Mouse (Mus musculus) ES-Bruce4 (cell line): ENCODE data around the gene Syt16. TPM values are rescaled to one million over a fixed set of nuclear protein-coding genes. Genes with fewer than 3 reads are reported as not detected.
A peak's percentile ranks its signal among the peaks of the same experiment; 100 is the strongest.

Experiments
- H3K27ac ChIP-seq: 2 replicates; pipeline ENCODE4 v1.5.1; 2012; ENCODE audit warnings: low read length, inconsistent platforms; ENCODE audit not compliant: insufficient read depth
- H3K27me3 ChIP-seq: 2 replicates; pipeline ENCODE4 v1.6.1; 2012; ENCODE audit warnings: mild to moderate bottlenecking, low read length, inconsistent platforms; ENCODE audit not compliant: control insufficient read depth, poor library complexity, insufficient read depth, severe bottlenecking
- H3K36me3 ChIP-seq: 2 replicates; pipeline ENCODE4 v1.6.1; 2012; ENCODE audit warnings: inconsistent platforms, mild to moderate bottlenecking, low read length, moderate library complexity; ENCODE audit not compliant: control insufficient read depth, poor library complexity, insufficient read depth, severe bottlenecking
- H3K4me1 ChIP-seq: one replicate; pipeline ENCODE4 v1.8.1; 2011; ENCODE audit warnings: low read length; ENCODE audit not compliant: control insufficient read depth, insufficient read depth
- H3K4me3 ChIP-seq: 2 replicates; pipeline ENCODE4 v1.5.1; 2011; ENCODE audit warnings: low read depth, mild to moderate bottlenecking, low read length
- H3K9ac ChIP-seq: 2 replicates; pipeline ENCODE4 v1.6.1; 2012; ENCODE audit warnings: low read depth, mild to moderate bottlenecking, inconsistent platforms; ENCODE audit not compliant: poor library complexity, severe bottlenecking
- H3K9me3 ChIP-seq: replicated peaks from 2 replicates; pipeline ENCODE4 v1.6.1; 2012; ENCODE audit warnings: mild to moderate bottlenecking, low read length, inconsistent platforms; ENCODE audit not compliant: control insufficient read depth, poor library complexity, insufficient read depth, severe bottlenecking
- CTCF ChIP-seq: IDR thresholded peaks from one replicate; pipeline ENCODE4 v1.8.1; 2011; ENCODE audit warnings: low read depth, low read length
- EP300 ChIP-seq: IDR thresholded peaks from 2 replicates; pipeline ENCODE4 v1.6.1; 2011; ENCODE audit warnings: low read depth, low read length; ENCODE audit not compliant: insufficient read depth
- POLR2A ChIP-seq: IDR thresholded peaks from one replicate; pipeline ENCODE4 v1.8.1; 2011; ENCODE audit warnings: low read length; ENCODE audit not compliant: insufficient read depth
- polyA plus RNA-seq: library from polyadenylated mRNA; stranded (reverse); fragments of >200 nt; gene quantifications from 2 replicates; pipeline ENCODE4 v1.2.4, GENCODE M21; 2011; ENCODE audit warnings: low read depth; ENCODE audit not compliant: missing spikeins, insufficient read depth, insufficient read length

The Syt16 gene
- polyA plus RNA-seq, 1 experiment, result not detected

DNA sequence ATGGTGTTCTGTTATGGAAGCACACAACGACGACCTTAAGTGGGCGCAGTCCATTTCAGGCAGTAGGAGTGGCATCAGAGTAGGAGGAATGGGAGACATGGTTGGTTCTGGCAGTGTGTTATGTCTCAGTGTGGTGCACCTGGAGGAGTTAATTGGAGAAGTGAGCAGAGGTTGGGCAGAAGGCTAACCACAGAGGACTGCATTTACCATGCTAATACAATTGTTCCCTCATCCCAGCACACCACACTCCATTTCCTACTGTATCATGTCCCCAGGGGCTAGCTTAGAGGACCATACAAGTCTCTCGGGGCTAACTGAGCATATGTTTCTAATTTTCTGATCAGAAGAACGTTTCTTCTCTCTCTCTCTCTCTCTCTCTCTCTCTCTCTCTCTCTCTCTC, 18.0 kb downstream of the Syt16 start:
- Histone ChIP-seq H3K4me3 (no peak overlapping the region), H3K9ac (no peak overlapping the region), H3K4me1 (no peaks in the 10 kb centered on the region), H3K27me3 (no peaks in the 10 kb centered on the region), H3K27ac (no peak overlapping the region), H3K36me3 (no peaks in the 10 kb centered on the region), H3K9me3 (no peaks in the 10 kb centered on the region)
- TF ChIP-seq CTCF (no peak), EP300 (no peak), POLR2A (no peak)

DNA sequence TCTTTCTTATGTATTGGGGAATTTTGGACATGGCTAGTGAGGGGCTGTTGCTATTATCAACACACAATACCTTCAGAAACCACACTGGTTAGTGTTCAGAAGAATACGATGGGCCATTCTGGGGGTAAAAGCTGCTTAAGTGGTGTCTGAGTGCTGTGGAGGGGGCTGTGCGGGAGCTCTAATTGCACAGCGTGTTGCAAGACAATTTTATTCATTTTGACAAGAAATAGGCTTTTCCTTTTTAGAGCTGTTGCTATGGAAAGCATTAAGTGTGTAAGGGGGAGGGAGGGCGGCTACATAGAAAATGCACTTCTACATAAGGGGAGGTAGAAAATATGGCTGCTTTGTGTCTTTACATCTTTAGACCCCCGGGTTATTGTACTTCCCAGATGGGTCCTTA, 25.8 kb downstream of the Syt16 start:
- TF ChIP-seq EP300 (no peak), POLR2A (no peak), CTCF (no peak)
- Histone ChIP-seq H3K9ac (no peak overlapping the region), H3K4me3 (no peak overlapping the region), H3K27ac (no peak overlapping the region), H3K27me3 (no peaks in the 10 kb centered on the region), H3K4me1 (no peaks in the 10 kb centered on the region), H3K36me3 (no peaks in the 10 kb centered on the region), H3K9me3 (no peaks in the 10 kb centered on the region)

DNA sequence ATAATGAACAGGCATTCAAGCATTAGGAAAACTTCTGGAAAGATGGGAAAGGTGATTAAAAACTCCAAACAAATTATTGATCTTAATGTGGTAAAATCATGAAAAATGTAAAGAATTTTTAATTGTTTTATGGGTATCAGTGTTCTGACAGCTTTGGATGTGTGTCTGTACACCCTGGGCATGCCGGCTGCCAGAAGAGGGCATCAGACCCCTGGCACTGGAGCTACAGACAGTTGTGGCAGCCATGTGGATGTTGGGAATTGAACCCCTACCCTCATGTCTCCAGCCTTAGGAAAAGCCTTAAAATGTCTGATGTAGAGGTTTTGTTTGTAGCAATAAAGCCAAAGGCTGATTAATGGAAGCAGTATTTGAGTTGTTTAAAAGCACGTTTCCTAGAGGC, 27.5 kb downstream of the Syt16 start:
- TF ChIP-seq CTCF (peak; percentile 10), EP300 (no peak), POLR2A (no peak)
- Histone ChIP-seq H3K4me1 (no peaks in the 10 kb centered on the region), H3K27ac (no peak overlapping the region), H3K9ac (no peak overlapping the region), H3K9me3 (no peaks in the 10 kb centered on the region), H3K4me3 (no peak overlapping the region), H3K27me3 (no peaks in the 10 kb centered on the region), H3K36me3 (no peaks in the 10 kb centered on the region)

DNA sequence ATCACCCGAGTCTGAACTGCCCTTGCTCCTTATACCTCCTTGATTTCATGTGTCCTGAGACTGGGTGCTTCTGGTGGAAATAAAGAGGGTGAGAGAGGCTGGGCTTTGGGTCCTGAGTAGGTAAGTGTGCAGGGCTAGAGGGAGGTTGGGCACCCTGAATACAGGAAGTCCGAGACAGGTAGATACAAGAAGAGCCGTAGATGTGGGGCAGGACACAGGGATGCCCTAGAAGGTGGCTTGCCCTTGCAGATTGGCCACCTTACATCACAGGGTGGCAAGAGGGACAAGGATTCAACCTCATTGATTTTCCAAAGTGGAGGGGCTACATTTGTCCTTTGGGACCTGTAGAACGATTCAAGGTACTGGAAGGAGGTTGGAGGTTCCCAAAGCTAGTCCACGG, 45.8 kb downstream of the Syt16 start:
- no peaks in the 10 kb centered on the region for H3K9me3 ChIP-seq
- TF ChIP-seq EP300 (no peak), POLR2A (no peak), CTCF (no peak)
- no peak overlapping the region for H3K27ac ChIP-seq
- no peaks in the 10 kb centered on the region for H3K36me3 ChIP-seq
- no peaks in the 10 kb centered on the region for H3K4me1 ChIP-seq
- no peak overlapping the region for H3K9ac ChIP-seq
- no peaks in the 10 kb centered on the region; the same call in 1 of the 2 replicates for H3K27me3 ChIP-seq
- H3K4me3 ChIP-seq, result no peak overlapping the region

DNA sequence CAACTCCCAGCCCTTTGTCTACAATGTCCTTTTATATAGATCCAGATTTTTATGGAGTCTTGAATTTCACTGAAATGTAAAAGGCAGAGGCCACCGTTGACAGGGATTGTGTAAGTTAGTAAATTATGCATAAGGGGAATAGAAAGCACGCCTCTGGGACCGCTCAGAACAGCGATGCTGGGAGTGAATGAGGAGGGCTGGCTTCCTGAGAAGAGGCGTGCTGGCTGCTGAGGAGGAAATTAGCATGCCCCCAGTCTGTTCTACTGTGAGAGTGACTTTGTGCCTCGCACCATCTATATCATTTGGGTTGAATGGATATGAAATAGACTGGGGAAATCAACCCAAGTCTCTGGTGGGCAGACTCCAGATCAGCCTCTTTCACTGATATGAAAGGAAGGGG, 46.3 kb downstream of the Syt16 start:
- no peaks in the 10 kb centered on the region for H3K9me3 ChIP-seq
- H3K36me3 ChIP-seq, result no peaks in the 10 kb centered on the region
- no peaks in the 10 kb centered on the region for H3K4me1 ChIP-seq
- no peak for TF ChIP-seq CTCF
- TF ChIP-seq EP300, result no peak
- no peak for TF ChIP-seq POLR2A
- H3K9ac ChIP-seq, result no peak overlapping the region
- H3K27ac ChIP-seq, result no peak overlapping the region
- no peak overlapping the region for H3K4me3 ChIP-seq
- no peaks in the 10 kb centered on the region; the same call in 1 of the 2 replicates for H3K27me3 ChIP-seq

DNA sequence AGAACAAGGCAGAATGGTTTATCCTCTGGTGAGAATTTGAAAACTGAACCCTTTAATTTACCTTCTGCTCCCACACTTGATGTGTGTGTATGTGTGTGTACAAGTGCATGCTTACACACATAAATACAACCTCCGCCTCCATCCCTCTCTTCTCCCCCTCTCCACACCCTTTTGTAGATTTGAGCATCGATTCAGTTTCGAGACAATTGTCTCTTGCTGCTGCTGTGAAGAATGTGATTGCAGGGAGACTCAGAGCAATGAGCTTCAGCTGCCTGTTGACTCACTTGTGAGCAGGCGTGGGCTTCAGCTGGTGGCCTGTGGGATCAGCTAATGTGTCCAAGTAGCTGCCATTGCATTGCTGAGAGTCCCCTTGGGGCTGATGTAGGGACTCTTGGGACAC, 46.8 kb downstream of the Syt16 start:
- no peak for TF ChIP-seq POLR2A
- TF ChIP-seq CTCF, result no peak
- no peak for TF ChIP-seq EP300
- H3K4me3 ChIP-seq, result no peak overlapping the region
- H3K4me1 ChIP-seq, result no peaks in the 10 kb centered on the region
- no peak overlapping the region for H3K9ac ChIP-seq
- no peaks in the 10 kb centered on the region for H3K36me3 ChIP-seq
- no peak overlapping the region for H3K27ac ChIP-seq
- H3K27me3 ChIP-seq, result no peaks in the 10 kb centered on the region; the same call in 1 of the 2 replicates
- H3K9me3 ChIP-seq, result no peaks in the 10 kb centered on the region
